Mouse (Mus musculus): ENCODE measurements around the gene Gng12. TPM values are rescaled to one million over a fixed set of nuclear protein-coding genes. Genes with fewer than 3 reads are reported as not detected.

The Gng12 gene
- polyA plus RNA-seq, 1 experiment: 0.36 TPM

DNA sequence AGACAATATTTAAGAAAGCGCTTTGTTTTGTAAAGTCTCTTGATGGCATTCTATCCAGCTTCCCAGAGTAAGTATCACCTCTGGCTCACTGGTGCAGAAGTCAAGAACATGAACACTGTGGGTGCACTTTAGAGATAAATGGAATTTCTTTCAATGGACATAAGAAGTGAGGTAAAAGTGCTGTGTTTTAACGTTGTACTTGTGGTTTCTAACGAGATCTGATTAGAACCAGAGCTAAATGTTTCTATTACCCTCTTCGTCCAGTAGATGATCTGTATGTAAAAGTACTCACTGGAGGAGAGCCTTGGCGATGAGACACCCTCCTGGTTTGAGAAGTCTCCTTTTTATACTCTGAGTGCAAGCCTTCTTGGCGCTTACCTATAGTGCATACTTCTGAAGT, 92.8 kb downstream of the Gng12 start:
- Histone ChIP-seq H3K36me3 (ENCODE audit: control insufficient read depth) (no peaks in the 10 kb centered on the region), H3K4me1 (ENCODE audit: control insufficient read depth) (peaks cover 50% of the 10 kb centered on the region), H3K9me3 (ENCODE audit: control insufficient read depth, low read length) (no peaks in the 10 kb centered on the region), H3K27me3 (ENCODE audit: control insufficient read depth) (no peaks in the 10 kb centered on the region), H3K4me3 (replicated peaks) (no peak overlapping the region)
- TF ChIP-seq GATA1 (IDR thresholded peaks at IDR 0.05; ENCODE audit: low read length): no peak
- no peak for TF ChIP-seq TAL1 (IDR thresholded peaks at IDR 0.05; ENCODE audit: low read length)

DNA sequence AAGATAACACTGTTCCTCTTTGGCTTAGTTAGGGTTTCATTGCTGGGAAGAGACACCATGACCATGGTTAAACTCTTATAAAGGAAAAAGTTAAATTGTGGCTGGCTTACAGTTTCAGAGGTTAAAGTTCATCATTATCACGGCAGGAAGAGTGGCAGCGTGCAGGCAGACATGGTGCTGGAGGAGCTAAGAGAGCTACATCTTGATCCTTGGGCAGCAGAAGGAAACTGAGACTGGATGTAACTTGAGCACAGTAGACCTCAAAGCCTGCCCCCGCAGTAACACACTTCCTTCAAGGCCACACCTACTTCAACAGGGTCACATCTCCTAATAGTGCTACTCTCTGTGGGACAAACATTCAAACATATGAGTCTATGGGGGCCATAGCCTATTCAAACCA, 93.3 kb downstream of the Gng12 start:
- Histone ChIP-seq H3K4me1 (ENCODE audit: control insufficient read depth) (peaks cover 49% of the 10 kb centered on the region), H3K36me3 (ENCODE audit: control insufficient read depth) (no peaks in the 10 kb centered on the region), H3K9me3 (ENCODE audit: control insufficient read depth, low read length) (no peaks in the 10 kb centered on the region), H3K27me3 (ENCODE audit: control insufficient read depth) (no peaks in the 10 kb centered on the region), H3K4me3 (replicated peaks) (no peak overlapping the region)
- TF ChIP-seq TAL1 (IDR thresholded peaks at IDR 0.05; ENCODE audit: low read length) (no peak), GATA1 (IDR thresholded peaks at IDR 0.05; ENCODE audit: low read length) (no peak)

DNA sequence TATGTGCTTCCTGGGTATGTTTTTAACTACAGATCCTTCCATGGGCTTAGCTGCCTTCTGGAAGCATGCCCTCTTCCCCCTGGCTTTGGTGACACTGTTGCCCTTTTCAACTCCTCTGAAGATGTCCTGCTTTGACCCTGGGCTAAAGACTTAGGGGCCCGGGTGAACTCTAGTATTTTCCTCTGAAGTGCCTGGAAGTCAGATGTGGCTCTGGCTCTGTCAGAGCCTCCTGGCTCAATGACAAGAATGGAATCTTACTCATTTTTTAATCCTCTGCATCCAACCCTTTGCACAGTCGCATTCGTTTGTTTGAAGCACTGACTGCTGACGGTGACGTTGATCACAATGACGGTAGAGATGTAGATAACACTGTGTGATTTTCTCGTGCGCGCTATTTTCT, 96.0 kb downstream of the Gng12 start:
- H3K9me3 ChIP-seq (ENCODE audit: control insufficient read depth, low read length): no peaks in the 10 kb centered on the region
- no peaks in the 10 kb centered on the region for H3K27me3 ChIP-seq (ENCODE audit: control insufficient read depth)
- peaks cover 23% of the 10 kb centered on the region for H3K4me1 ChIP-seq (ENCODE audit: control insufficient read depth)
- no peaks in the 10 kb centered on the region for H3K36me3 ChIP-seq (ENCODE audit: control insufficient read depth)
- no peak for TF ChIP-seq TAL1 (IDR thresholded peaks at IDR 0.05; ENCODE audit: low read length)
- TF ChIP-seq GATA1 (IDR thresholded peaks at IDR 0.05; ENCODE audit: low read length): no peak
- no peak overlapping the region for H3K4me3 ChIP-seq (replicated peaks)

DNA sequence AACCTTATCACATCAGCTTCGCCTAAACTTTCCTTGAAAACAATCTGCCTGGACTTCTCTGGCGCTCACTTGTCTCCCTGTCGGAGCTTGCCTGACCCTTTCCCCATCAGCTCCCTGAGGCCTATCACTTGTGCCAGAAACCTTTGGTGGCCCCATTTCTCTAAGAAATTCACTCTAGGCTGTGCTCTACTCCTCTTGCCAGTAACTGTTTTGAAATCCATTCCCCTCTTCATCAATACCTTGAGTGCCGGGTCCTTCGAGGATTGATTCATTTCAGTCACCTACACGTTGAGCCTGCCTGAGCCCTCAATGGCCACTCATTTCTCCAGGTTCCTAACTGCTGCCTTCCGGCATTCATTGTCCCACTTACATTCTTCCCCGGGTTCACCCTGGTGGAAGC, 96.6 kb downstream of the Gng12 start:
- H3K27me3 ChIP-seq (ENCODE audit: control insufficient read depth): no peaks in the 10 kb centered on the region
- H3K4me3 ChIP-seq (replicated peaks): no peak overlapping the region
- no peaks in the 10 kb centered on the region for H3K9me3 ChIP-seq (ENCODE audit: control insufficient read depth, low read length)
- TF ChIP-seq TAL1 (IDR thresholded peaks at IDR 0.05; ENCODE audit: low read length): no peak
- H3K36me3 ChIP-seq (ENCODE audit: control insufficient read depth): no peaks in the 10 kb centered on the region
- peaks cover 18% of the 10 kb centered on the region for H3K4me1 ChIP-seq (ENCODE audit: control insufficient read depth)

DNA sequence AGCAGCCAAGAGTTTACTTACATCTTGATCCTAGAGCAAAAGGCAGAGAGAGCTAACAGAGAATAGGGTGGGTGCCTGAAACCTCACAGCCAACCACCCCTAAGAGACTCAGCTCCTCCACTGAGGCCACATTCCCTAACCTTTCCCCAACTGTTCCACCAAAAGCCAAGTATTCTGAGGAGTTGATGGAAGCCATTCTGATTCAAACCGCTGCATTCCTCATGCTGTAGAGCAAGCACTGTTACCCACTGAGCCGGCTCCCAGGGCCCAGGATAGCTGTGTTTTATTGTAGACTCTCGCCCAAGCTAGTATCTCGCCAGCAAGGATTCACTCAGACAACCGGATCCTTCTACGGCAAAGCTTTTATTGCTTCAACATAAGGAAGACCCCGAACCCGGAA, 98.8 kb downstream of the Gng12 start:
- Histone ChIP-seq H3K4me3 (replicated peaks) (no peak overlapping the region), H3K36me3 (ENCODE audit: control insufficient read depth) (no peaks in the 10 kb centered on the region), H3K4me1 (ENCODE audit: control insufficient read depth) (peaks cover 2% of the 10 kb centered on the region; the same call in 1 of the 2 replicates), H3K27me3 (ENCODE audit: control insufficient read depth) (no peaks in the 10 kb centered on the region), H3K9me3 (ENCODE audit: control insufficient read depth, low read length) (no peaks in the 10 kb centered on the region)
- no peak for TF ChIP-seq GATA1 (IDR thresholded peaks at IDR 0.05; ENCODE audit: low read length)
- no peak for TF ChIP-seq TAL1 (IDR thresholded peaks at IDR 0.05; ENCODE audit: low read length)

DNA sequence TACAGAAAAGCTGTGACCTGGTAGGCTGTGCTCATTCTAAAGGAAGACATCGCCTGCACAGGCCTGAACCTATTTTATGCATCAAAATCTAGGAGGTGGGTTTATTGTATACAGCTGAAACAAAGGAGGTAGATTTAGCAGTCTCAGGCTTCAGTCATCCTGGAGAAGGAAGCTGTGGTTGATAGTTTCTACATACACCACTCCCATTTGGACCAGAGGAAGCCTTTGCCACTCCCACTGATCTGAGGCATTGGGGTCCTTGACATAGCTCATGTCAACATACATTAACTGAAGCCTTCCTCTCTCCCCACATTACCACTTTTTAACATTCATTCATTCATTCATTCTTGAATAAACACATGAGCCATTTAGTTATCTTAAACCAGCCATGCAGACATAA, 99.6 kb downstream of the Gng12 start:
- no peak for TF ChIP-seq GATA1 (IDR thresholded peaks at IDR 0.05; ENCODE audit: low read length)
- no peak for TF ChIP-seq TAL1 (IDR thresholded peaks at IDR 0.05; ENCODE audit: low read length)
- Histone ChIP-seq H3K27me3 (ENCODE audit: control insufficient read depth) (no peaks in the 10 kb centered on the region), H3K9me3 (ENCODE audit: control insufficient read depth, low read length) (no peaks in the 10 kb centered on the region), H3K4me3 (replicated peaks) (no peak overlapping the region), H3K4me1 (ENCODE audit: control insufficient read depth) (peaks cover 2% of the 10 kb centered on the region; the same call in 1 of the 2 replicates), H3K36me3 (ENCODE audit: control insufficient read depth) (no peaks in the 10 kb centered on the region)

DNA sequence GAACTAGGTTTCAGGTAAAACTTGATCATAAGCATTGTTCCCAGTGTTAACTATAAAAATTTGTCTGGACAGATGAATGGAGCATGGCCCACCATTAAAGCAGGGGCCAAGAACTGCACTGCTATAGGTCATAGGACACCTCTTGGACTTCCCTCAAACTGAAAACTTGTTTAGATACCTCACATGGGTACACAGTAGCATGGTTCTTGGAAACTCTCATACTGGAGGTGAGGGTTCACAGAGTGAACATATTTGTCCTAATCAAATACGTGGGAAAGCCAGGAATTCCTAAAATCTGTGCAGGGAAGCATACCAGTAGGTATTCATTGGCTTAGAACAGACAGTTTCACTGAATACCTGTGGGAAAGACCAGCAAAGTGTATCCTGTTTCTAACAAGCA, 100.1 kb downstream of the Gng12 start:
- H3K27me3 ChIP-seq (ENCODE audit: control insufficient read depth): no peaks in the 10 kb centered on the region
- H3K9me3 ChIP-seq (ENCODE audit: control insufficient read depth, low read length): no peaks in the 10 kb centered on the region
- no peak overlapping the region for H3K4me3 ChIP-seq (replicated peaks)
- TF ChIP-seq TAL1 (IDR thresholded peaks at IDR 0.05; ENCODE audit: low read length) (no peak), GATA1 (IDR thresholded peaks at IDR 0.05; ENCODE audit: low read length) (no peak)
- H3K4me1 ChIP-seq (ENCODE audit: control insufficient read depth): peaks cover 2% of the 10 kb centered on the region; the same call in 1 of the 2 replicates
- H3K36me3 ChIP-seq (ENCODE audit: control insufficient read depth): no peaks in the 10 kb centered on the region

DNA sequence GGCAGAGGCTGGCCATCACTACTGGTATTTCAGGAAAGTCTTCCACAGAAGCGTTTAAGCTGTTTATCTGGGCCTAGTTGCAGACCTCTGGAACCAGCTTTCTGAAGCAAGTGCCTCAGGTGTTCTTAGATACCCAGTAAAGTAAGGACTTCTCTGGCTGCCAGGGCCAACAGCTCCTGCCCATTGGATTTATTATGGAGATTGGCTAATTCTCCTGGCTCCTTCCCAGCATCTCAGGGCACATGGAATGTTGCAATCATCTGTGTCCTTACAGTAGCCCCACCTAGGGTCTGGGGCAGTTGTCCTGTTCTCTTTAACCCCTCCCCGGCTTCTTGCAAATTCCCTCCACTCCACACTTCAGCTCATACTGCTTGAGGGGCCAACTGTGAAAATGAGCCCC, 102.4 kb downstream of the Gng12 start:
- H3K4me3 ChIP-seq (replicated peaks): no peak overlapping the region
- no peaks in the 10 kb centered on the region for H3K36me3 ChIP-seq (ENCODE audit: control insufficient read depth)
- TF ChIP-seq TAL1 (IDR thresholded peaks at IDR 0.05; ENCODE audit: low read length): no peak
- no peak for TF ChIP-seq GATA1 (IDR thresholded peaks at IDR 0.05; ENCODE audit: low read length)
- H3K27me3 ChIP-seq (ENCODE audit: control insufficient read depth): no peaks in the 10 kb centered on the region
- peaks cover 2% of the 10 kb centered on the region; the same call in 1 of the 2 replicates for H3K4me1 ChIP-seq (ENCODE audit: control insufficient read depth)
- no peaks in the 10 kb centered on the region for H3K9me3 ChIP-seq (ENCODE audit: control insufficient read depth, low read length)

DNA sequence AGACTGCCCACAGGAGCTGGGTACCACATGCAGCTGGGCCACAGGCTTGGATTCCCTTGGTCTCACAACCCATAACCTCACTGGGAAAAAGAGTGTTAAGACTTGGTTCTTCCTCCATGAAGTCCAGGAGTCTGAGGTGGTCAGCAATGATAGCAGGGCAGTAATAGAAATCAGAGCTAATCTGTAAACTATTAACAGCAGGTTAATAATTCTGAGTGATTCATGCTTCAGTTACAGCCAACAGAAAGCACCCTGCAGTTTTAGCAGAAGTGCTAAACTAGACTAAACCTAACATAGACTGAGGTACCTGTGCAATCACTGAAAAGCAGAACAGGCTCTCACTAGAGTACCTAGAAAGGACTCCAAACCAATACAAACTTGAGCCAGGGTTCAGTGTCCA, 103.6 kb downstream of the Gng12 start:
- Histone ChIP-seq H3K36me3 (ENCODE audit: control insufficient read depth) (no peaks in the 10 kb centered on the region), H3K9me3 (ENCODE audit: control insufficient read depth, low read length) (no peaks in the 10 kb centered on the region), H3K4me1 (ENCODE audit: control insufficient read depth) (peaks cover 2% of the 10 kb centered on the region; the same call in 1 of the 2 replicates), H3K4me3 (replicated peaks) (no peak overlapping the region), H3K27me3 (ENCODE audit: control insufficient read depth) (no peaks in the 10 kb centered on the region)
- TF ChIP-seq TAL1 (IDR thresholded peaks at IDR 0.05; ENCODE audit: low read length) (no peak), GATA1 (IDR thresholded peaks at IDR 0.05; ENCODE audit: low read length) (no peak)

DNA sequence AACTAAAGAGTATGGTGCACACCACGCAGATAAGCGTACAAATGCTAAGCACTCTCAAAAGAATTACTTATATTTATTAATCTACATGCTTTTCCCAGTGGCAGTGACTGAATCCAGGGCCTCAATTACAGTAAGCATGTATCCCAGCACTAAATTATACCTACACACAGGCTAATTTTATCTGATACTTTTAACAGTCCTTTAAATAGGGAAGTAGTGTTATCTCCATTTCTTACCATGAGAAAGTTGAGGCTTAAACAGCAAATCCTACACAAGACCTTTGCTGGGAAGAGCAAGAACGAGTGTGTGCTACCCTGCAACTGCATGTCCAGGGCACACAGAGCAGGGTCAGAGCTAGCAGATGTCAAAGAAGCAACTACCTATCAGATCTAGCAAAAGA, 113.7 kb downstream of the Gng12 start:
- TF ChIP-seq GATA1 (IDR thresholded peaks at IDR 0.05; ENCODE audit: low read length) (no peak), TAL1 (IDR thresholded peaks at IDR 0.05; ENCODE audit: low read length) (no peak)
- H3K36me3 ChIP-seq (ENCODE audit: control insufficient read depth): peaks cover 2% of the 10 kb centered on the region; the same call in 1 of the 2 replicates
- no peaks in the 10 kb centered on the region for H3K27me3 ChIP-seq (ENCODE audit: control insufficient read depth)
- no peaks in the 10 kb centered on the region for H3K9me3 ChIP-seq (ENCODE audit: control insufficient read depth, low read length)
- no peak overlapping the region for H3K4me3 ChIP-seq (replicated peaks)
- peaks cover 20% of the 10 kb centered on the region for H3K4me1 ChIP-seq (ENCODE audit: control insufficient read depth)

All from erythroblast, embryonic 14.5 days (primary cell).